Mouse (Mus musculus) neural tube, postnatal 0 days (tissue): ENCODE measurements around the gene Hist1h1c. TPM values are rescaled to one million over a fixed set of nuclear protein-coding genes. Genes with fewer than 3 reads are reported as not detected.

ENCODE experiments used
- microRNA-seq: library from miRNA; unstranded; fragments of <30 nt; microRNA quantifications from one replicate; pipeline ENCODE4, GENCODE M21; 2016
- polyA plus RNA-seq: library from polyadenylated mRNA; unstranded; fragments of >200 nt; fragmentation: Nextera tagmentation; extraction: Ambion mirVana; gene quantifications from 2 replicates; pipeline ENCODE4 v1.2.1, GENCODE M21; 2015

The Hist1h1c gene
- polyA plus RNA-seq, 1 experiment from 2014 or later: 22.5 TPM

Small RNA genes lying within 50 kb of the gene (microRNA-seq; reads per million reads assigned to microRNA genes)
- not detected for gene Gm44314
- not detected for gene Gm44484

Other genes starting within 250 kb of the Hist1h1c start
- 0.09 TPM in 1 of 2 replicates, not detected in the other for gene Btn2a2, start 250.0 kb upstream of the Hist1h1c start, polyA plus RNA-seq
- gene Hist1h4h, start 207.8 kb upstream of the Hist1h1c start, polyA plus RNA-seq: 0.92 and 4.6 TPM in 2 replicates
- gene Hist1h2af, start 204.9 kb upstream of the Hist1h1c start, polyA plus RNA-seq: 1.7 TPM in 1 of 2 replicates, not detected in the other
- 1.3 TPM in 1 of 2 replicates, not detected in the other for gene Hist1h3g, start 203.4 kb upstream of the Hist1h1c start, polyA plus RNA-seq
- 0.09 and 0.36 TPM in 2 replicates for gene Hist1h2bh, start 195.4 kb upstream of the Hist1h1c start, polyA plus RNA-seq
- gene Hist1h3f, start 194.8 kb upstream of the Hist1h1c start, polyA plus RNA-seq: 0.21 TPM in 1 of 2 replicates, not detected in the other
- gene Hist1h4f, start 187.2 kb upstream of the Hist1h1c start, polyA plus RNA-seq: not detected in 2 replicates
- 0.09 and 0.13 TPM in 2 replicates for gene Hist1h1d, start 185.5 kb upstream of the Hist1h1c start, polyA plus RNA-seq
- gene Hist1h3e, start 176.4 kb upstream of the Hist1h1c start, polyA plus RNA-seq: 1.5 and 2.0 TPM in 2 replicates
- 7.7 and 9.3 TPM in 2 replicates for gene Hist1h2ae, start 167.6 kb upstream of the Hist1h1c start, polyA plus RNA-seq
- 1.5 and 3.0 TPM in 2 replicates for gene Hist1h2bg, start 167.4 kb upstream of the Hist1h1c start, polyA plus RNA-seq
- 0.65 TPM in 1 of 2 replicates, not detected in the other for gene Hist1h2bf, start 164.6 kb upstream of the Hist1h1c start, polyA plus RNA-seq
- gene Hist1h2ad, start 164.4 kb upstream of the Hist1h1c start, polyA plus RNA-seq: not detected in 2 replicates
- gene Hist1h3d, start 163.0 kb upstream of the Hist1h1c start, polyA plus RNA-seq: 0.58 and 0.66 TPM in 2 replicates
- 25.2 and 28.2 TPM in 2 replicates for gene Hist1h4d, start 157.2 kb upstream of the Hist1h1c start, polyA plus RNA-seq
- gene Hist1h2be, start 117.7 kb upstream of the Hist1h1c start, polyA plus RNA-seq: 0.80 and 0.89 TPM in 2 replicates
- 7.7 and 9.3 TPM in 2 replicates for gene Hist1h1e, start 116.2 kb upstream of the Hist1h1c start, polyA plus RNA-seq
- gene Hist1h2ac, start 54.9 kb upstream of the Hist1h1c start, polyA plus RNA-seq: 0.19 and 0.41 TPM in 2 replicates
- gene Hist1h2bc, start 54.6 kb upstream of the Hist1h1c start, polyA plus RNA-seq: 37.8 and 45.4 TPM in 2 replicates
- gene Hist1h1t, start 43.0 kb upstream of the Hist1h1c start, polyA plus RNA-seq: not detected in 2 replicates
- gene Hist1h4c, start 40.4 kb upstream of the Hist1h1c start, polyA plus RNA-seq: 2.4 and 3.7 TPM in 2 replicates
- gene Hfe, start 28.0 kb upstream of the Hist1h1c start, polyA plus RNA-seq: 6.6 and 7.2 TPM in 2 replicates
- not detected in 2 replicates for gene Hist1h3c, start 6.8 kb downstream of the Hist1h1c start, polyA plus RNA-seq
- gene Hist1h2bb, start 7.9 kb downstream of the Hist1h1c start, polyA plus RNA-seq: 0.62 TPM in 1 of 2 replicates, not detected in the other
- 2.7 and 4.7 TPM in 2 replicates for gene Hist1h2ab, start 12.3 kb downstream of the Hist1h1c start, polyA plus RNA-seq
- 0.58 TPM in 1 of 2 replicates, not detected in the other for gene Hist1h3b, start 13.5 kb downstream of the Hist1h1c start, polyA plus RNA-seq
- gene Hist1h4b, start 18.2 kb downstream of the Hist1h1c start, polyA plus RNA-seq: 1.2 TPM in 1 of 2 replicates, not detected in the other
- 0.54 TPM in 1 of 2 replicates, not detected in the other for gene Hist1h4a, start 22.4 kb downstream of the Hist1h1c start, polyA plus RNA-seq
- 0.66 and 0.94 TPM in 2 replicates for gene Hist1h3a, start 23.6 kb downstream of the Hist1h1c start, polyA plus RNA-seq
- 0.50 and 0.66 TPM in 2 replicates for gene Hist1h1a, start 24.9 kb downstream of the Hist1h1c start, polyA plus RNA-seq
- gene Trim38, start 31.1 kb downstream of the Hist1h1c start, polyA plus RNA-seq: not detected in 2 replicates
- gene Slc17a2, start 68.2 kb downstream of the Hist1h1c start, polyA plus RNA-seq: not detected in 2 replicates
- not detected in 2 replicates for gene Slc17a3, start 100.6 kb downstream of the Hist1h1c start, polyA plus RNA-seq
- not detected in 2 replicates for gene Slc17a1, start 128.9 kb downstream of the Hist1h1c start, polyA plus RNA-seq
- gene Slc17a4, start 176.2 kb downstream of the Hist1h1c start, polyA plus RNA-seq: not detected in 2 replicates
- gene Hist1h2ba, start 195.3 kb downstream of the Hist1h1c start, polyA plus RNA-seq: not detected in 2 replicates
- not detected in 2 replicates for gene Hist1h2aa, start 195.7 kb downstream of the Hist1h1c start, polyA plus RNA-seq